Mouse (Mus musculus) midbrain, embryonic 16.5 days (tissue): ENCODE results near the gene Gm10762. TPM values are rescaled to one million over a fixed set of nuclear protein-coding genes. Genes with fewer than 3 reads are reported as not detected.

Experiments used
- ATAC-seq: fragments of 200-750 bp; cut with Nextera tagmentation; 2 replicates; pipeline ENCODE4 v1.8.0; 2017; ENCODE audit warnings: moderate TSS enrichment
- H3K27ac ChIP-seq: fragments of 300-500 bp; sonication (generic); 2 replicates; pipeline ENCODE4 v1.5.1; 2014; ENCODE audit warnings: mild to moderate bottlenecking, low read length, mixed read lengths
- H3K27me3 ChIP-seq: fragments of 300-500 bp; sonication (generic); 2 replicates; pipeline ENCODE4 v1.6.1; 2014; ENCODE audit warnings: low read depth, low read length, mixed read lengths; ENCODE audit not compliant: control insufficient read depth, insufficient read depth
- H3K36me3 ChIP-seq: fragments of 300-500 bp; sonication (generic); 2 replicates; pipeline ENCODE4 v1.6.1; 2014; ENCODE audit warnings: mild to moderate bottlenecking, low read length, moderate library complexity, mixed read lengths; ENCODE audit not compliant: control insufficient read depth, insufficient read depth
- H3K4me1 ChIP-seq: fragments of 300-500 bp; sonication (generic); 2 replicates; pipeline ENCODE4 v1.6.1; 2014; ENCODE audit warnings: mild to moderate bottlenecking, low read length, mixed read lengths; ENCODE audit not compliant: control insufficient read depth, insufficient read depth
- H3K4me2 ChIP-seq: fragments of 300-500 bp; sonication (generic); 2 replicates; pipeline ENCODE4 v1.6.1; 2014; ENCODE audit warnings: mild to moderate bottlenecking, low read length, mixed read lengths
- H3K4me3 ChIP-seq: fragments of 300-500 bp; sonication (generic); 2 replicates; pipeline ENCODE4 v1.5.1; 2014; ENCODE audit warnings: low read depth, mild to moderate bottlenecking, low read length, moderate library complexity, mixed read lengths
- H3K9ac ChIP-seq: fragments of 300-500 bp; sonication (generic); 2 replicates; pipeline ENCODE4 v1.6.1; 2014; ENCODE audit warnings: low read depth, low read length, mixed read lengths
- H3K9me3 ChIP-seq: fragments of 300-500 bp; sonication (generic); replicated peaks from 2 replicates; pipeline ENCODE4 v1.6.1; 2014; ENCODE audit warnings: mild to moderate bottlenecking, low read length, mixed read lengths; ENCODE audit not compliant: control insufficient read depth, poor library complexity, severe bottlenecking
- WGBS: fragments of 180-500 bp; shearing (Covaris S2); extraction: QIAGEN DNeasy Blood & Tissue Kit; methylation state at CpG from one replicate; pipeline ENCODE4 v1.1.7; 2014; 5-methylcytosine and 5-hydroxymethylcytosine counted together
- microRNA-seq: library from miRNA; unstranded; fragments of <30 nt; microRNA quantifications from one replicate; pipeline ENCODE4, GENCODE M21; 2017
- polyA plus RNA-seq: library from polyadenylated mRNA; unstranded; fragments of >200 nt; fragmentation: Nextera tagmentation; extraction: Ambion mirVana; gene quantifications from 2 replicates; pipeline ENCODE4 v1.2.1, GENCODE M21; 2015

Gm10762 gene
- polyA plus RNA-seq, 1 experiment from 2014 or later: 15.8 TPM

GRCm38 (mm10) chr2:128928446-128928845 lies 39.1 kb downstream of the Gm10762 start:
- H3K36me3 ChIP-seq: peaks cover 22% of the 10 kb centered on the region
- WGBS: 82% methylated on average over 3 of the region's 3 CpGs
- no peaks in the 10 kb centered on the region for H3K4me1 ChIP-seq
- no peak overlapping the region for H3K27ac ChIP-seq
- H3K9me3 ChIP-seq: no peaks in the 10 kb centered on the region
- H3K27me3 ChIP-seq: no peaks in the 10 kb centered on the region
- H3K9ac ChIP-seq: no peak overlapping the region
- no peak for ATAC-seq
- H3K4me2 ChIP-seq: no peak overlapping the region
- H3K4me3 ChIP-seq: no peak overlapping the region

GRCm38 (mm10) chr2:128924799-128925198 lies 42.7 kb downstream of the Gm10762 start:
- H3K4me3 ChIP-seq: no peak overlapping the region
- H3K4me2 ChIP-seq: no peak overlapping the region
- 95% methylated on average over 4 of the region's 4 CpGs for WGBS
- H3K27me3 ChIP-seq: no peaks in the 10 kb centered on the region
- ATAC-seq: no peak
- H3K36me3 ChIP-seq: peaks cover 12% of the 10 kb centered on the region; the same call in 1 of the 2 replicates
- H3K27ac ChIP-seq: no peak overlapping the region
- H3K4me1 ChIP-seq: no peaks in the 10 kb centered on the region
- no peaks in the 10 kb centered on the region for H3K9me3 ChIP-seq
- H3K9ac ChIP-seq: no peak overlapping the region

Small RNAs within 50 kb of the gene (microRNA-seq; reads per million reads assigned to microRNA genes)
- not detected for gene Gm22859

Other genes starting within 250 kb of the Gm10762 start
- gene Tmem87b, start 149.6 kb downstream of the Gm10762 start, polyA plus RNA-seq: 39.3 and 42.7 TPM in 2 replicates
- gene Fbln7, start 104.7 kb downstream of the Gm10762 start, polyA plus RNA-seq: 2.7 and 4.0 TPM in 2 replicates
- 16.1 and 17.7 TPM in 2 replicates for gene Zc3h8, start 23.6 kb downstream of the Gm10762 start, polyA plus RNA-seq
- 3.7 and 4.2 TPM in 2 replicates for gene Zc3h6, start 323 bp downstream of the Gm10762 start, polyA plus RNA-seq
- 1.0 TPM in 2 replicates for gene Vinac1, start 80.4 kb upstream of the Gm10762 start, polyA plus RNA-seq
- gene Ttl, start 98.2 kb upstream of the Gm10762 start, polyA plus RNA-seq: 31.1 and 34.2 TPM in 2 replicates
- gene Polr1b, start 133.3 kb upstream of the Gm10762 start, polyA plus RNA-seq: 15.6 and 16.1 TPM in 2 replicates
- 17.6 and 18.1 TPM in 2 replicates for gene Chchd5, start 162.0 kb upstream of the Gm10762 start, polyA plus RNA-seq
- gene Slc20a1, start 231.0 kb upstream of the Gm10762 start, polyA plus RNA-seq: 64.5 and 67.6 TPM in 2 replicates